Mouse (Mus musculus) small intestine, adult 2 months (tissue): ENCODE measurements around the gene Gm20388. TPM values are rescaled to one million over a fixed set of nuclear protein-coding genes. Genes with fewer than 3 reads are reported as not detected.

ENCODE experiments used
- H3K27ac ChIP-seq: fragments of 200-500 bp; 2 replicates; pipeline ENCODE4 v1.5.1; 2012; ENCODE audit warnings: low read depth, low read length, control low read depth, inconsistent platforms; ENCODE audit not compliant: insufficient read depth
- H3K27me3 ChIP-seq: fragments of 200-500 bp; 2 replicates; pipeline ENCODE4 v1.6.1; 2012; ENCODE audit warnings: mild to moderate bottlenecking, moderate library complexity, low read length, inconsistent platforms; ENCODE audit not compliant: control insufficient read depth, insufficient read depth
- H3K36me3 ChIP-seq: fragments of 200-500 bp; 2 replicates; pipeline ENCODE4 v1.6.1; 2012; ENCODE audit warnings: mild to moderate bottlenecking, low read length, control low read depth, inconsistent platforms; ENCODE audit not compliant: control insufficient read depth, insufficient read depth
- H3K4me1 ChIP-seq: fragments of 200-500 bp; 2 replicates; pipeline ENCODE4 v1.6.1; 2012; ENCODE audit warnings: low read length, inconsistent platforms, mixed read lengths; ENCODE audit not compliant: control insufficient read depth, insufficient read depth, insufficient read length
- H3K4me3 ChIP-seq: fragments of 200-500 bp; 2 replicates; pipeline ENCODE4 v1.5.1; 2012; ENCODE audit warnings: low read depth, mild to moderate bottlenecking, control low read depth, inconsistent platforms, low read length, moderate library complexity
- CTCF ChIP-seq: fragments of 200-500 bp; IDR thresholded peaks from 2 replicates; pipeline ENCODE4 v1.5.1; 2012; ENCODE audit warnings: low read depth, mild to moderate bottlenecking, control low read depth, inconsistent platforms, low read length, moderate library complexity, mixed read lengths; ENCODE audit not compliant: insufficient replicate concordance, insufficient read length; ENCODE audit errors: extremely low read depth
- POLR2A ChIP-seq: fragments of 200-500 bp; IDR thresholded peaks from 2 replicates; pipeline ENCODE4 v1.6.1; 2012; ENCODE audit warnings: low read depth, mild to moderate bottlenecking, control low read depth, inconsistent platforms, low read length, moderate library complexity
- WGBS: fragments of 180-500 bp; shearing (Covaris S2); methylation state at CpG from one replicate; pipeline ENCODE4 v1.1.7; 2018; 5-methylcytosine and 5-hydroxymethylcytosine counted together
- polyA plus RNA-seq: library from polyadenylated mRNA; depleted of rRNA; stranded (reverse); fragments of >200 nt; gene quantifications from 2 replicates; pipeline ENCODE4 v1.2.3, GENCODE M21; 2012

The Gm20388 gene
- polyA plus RNA-seq, 1 experiment: 37.3 TPM

GRCm38 (mm10) chr8:120768454-120769218 is 858.0 kb downstream of the Gm20388 start:
- H3K4me1 ChIP-seq: peaks cover 19% of the 10 kb centered on the region; the same call in 1 of the 2 replicates
- no peaks in the 10 kb centered on the region for H3K36me3 ChIP-seq
- TF ChIP-seq CTCF (no peak), POLR2A (no peak)
- H3K4me3 ChIP-seq: peak overlapping the region; percentile 16; the same call in 1 of the 2 replicates
- peak overlapping the region; percentile 65 for H3K27ac ChIP-seq
- 16% methylated on average over 12 of the region's 12 CpGs for WGBS
- no peaks in the 10 kb centered on the region for H3K27me3 ChIP-seq

GRCm38 (mm10) chr8:120777184-120777583 is 866.5 kb downstream of the Gm20388 start:
- no peaks in the 10 kb centered on the region for H3K27me3 ChIP-seq
- no peak overlapping the region for H3K4me3 ChIP-seq
- WGBS: 84% methylated on average over 10 of the region's 10 CpGs
- TF ChIP-seq CTCF (no peak), POLR2A (no peak)
- H3K36me3 ChIP-seq: no peaks in the 10 kb centered on the region
- peaks cover 2% of the 10 kb centered on the region; the same call in 1 of the 2 replicates for H3K4me1 ChIP-seq
- H3K27ac ChIP-seq: no peak overlapping the region

- H3K27me3 ChIP-seq: no peaks in the 10 kb centered on the region
- WGBS: 65% methylated on average over 13 of the region's 13 CpGs
- peaks cover 2% of the 10 kb centered on the region; the same call in 1 of the 2 replicates for H3K4me1 ChIP-seq
- H3K27ac ChIP-seq: no peak overlapping the region
- H3K36me3 ChIP-seq: no peaks in the 10 kb centered on the region
- no peak overlapping the region for H3K4me3 ChIP-seq
- no peak for TF ChIP-seq POLR2A
- no peak for TF ChIP-seq CTCF
Observed at GRCm38 (mm10) chr8:120777732-120778131, 867.1 kb downstream of the Gm20388 start.

GRCm38 (mm10) chr8:120779106-120779505 is 868.5 kb downstream of the Gm20388 start:
- H3K4me3 ChIP-seq: no peak overlapping the region
- no peak overlapping the region for H3K27ac ChIP-seq
- H3K36me3 ChIP-seq: no peaks in the 10 kb centered on the region
- H3K27me3 ChIP-seq: no peaks in the 10 kb centered on the region
- WGBS: 96% methylated on average over 7 of the region's 7 CpGs
- H3K4me1 ChIP-seq: peaks cover 2% of the 10 kb centered on the region; the same call in 1 of the 2 replicates
- TF ChIP-seq POLR2A (no peak), CTCF (no peak)

- no peak overlapping the region for H3K4me3 ChIP-seq
- no peak overlapping the region for H3K27ac ChIP-seq
Observed at GRCm38 (mm10) chr8:120783781-120784180, 873.1 kb downstream of the Gm20388 start.

GRCm38 (mm10) chr8:120786753-120787152 is 876.1 kb downstream of the Gm20388 start:
- TF ChIP-seq POLR2A (no peak), CTCF (no peak)
- H3K4me1 ChIP-seq: no peaks in the 10 kb centered on the region
- no peak overlapping the region for H3K4me3 ChIP-seq
- no peaks in the 10 kb centered on the region for H3K27me3 ChIP-seq
- no peaks in the 10 kb centered on the region for H3K36me3 ChIP-seq
- WGBS: 86% methylated on average over 4 of the region's 4 CpGs
- H3K27ac ChIP-seq: no peak overlapping the region

More at GRCm38 (mm10) chr8:120783781-120784180, 873.1 kb downstream of the Gm20388 start:
- TF ChIP-seq POLR2A: no peak
- no peak for TF ChIP-seq CTCF
- WGBS: 84% methylated on average over 4 of the region's 4 CpGs
- no peaks in the 10 kb centered on the region; the same call in 1 of the 2 replicates for H3K4me1 ChIP-seq
- H3K27me3 ChIP-seq: no peaks in the 10 kb centered on the region
- H3K36me3 ChIP-seq: no peaks in the 10 kb centered on the region

- 69% methylated on average over 5 of the region's 5 CpGs for WGBS
Observed at GRCm38 (mm10) chr8:120787631-120788030, 877.0 kb downstream of the Gm20388 start.

More at GRCm38 (mm10) chr8:120787631-120788030, 877.0 kb downstream of the Gm20388 start:
- TF ChIP-seq CTCF: no peak
- TF ChIP-seq POLR2A: no peak
- Histone ChIP-seq H3K4me1 (no peaks in the 10 kb centered on the region), H3K27ac (no peak overlapping the region), H3K36me3 (no peaks in the 10 kb centered on the region), H3K4me3 (no peak overlapping the region), H3K27me3 (no peaks in the 10 kb centered on the region)
